Mouse (Mus musculus): Measurements from ENCODE around the gene Plac9a. TPM values are rescaled to one million over a fixed set of nuclear protein-coding genes. Genes with fewer than 3 reads are reported as not detected.
A peak's percentile ranks its signal among the peaks of the same experiment; 100 is the strongest.
"Not testable (repeated sequence)": the region's sequence is repeated elsewhere in the genome, so short reads cannot be mapped to it uniquely, and the experiment has no call there.

Gene Plac9a
- total RNA-seq, 2 experiments from 2014 or later: not detected

GRCm38 (mm10) chr14:25866832-25867231 lies 36.1 kb downstream of the Plac9a start:
- no peak for ATAC-seq (replicated peaks; ENCODE audit: low FRiP score, poor library complexity, severe bottlenecking)

- ATAC-seq (replicated peaks; ENCODE audit: low FRiP score, poor library complexity, severe bottlenecking): no peak
Measured at GRCm38 (mm10) chr14:25866384-25866783, 36.5 kb downstream of the Plac9a start.

DNA sequence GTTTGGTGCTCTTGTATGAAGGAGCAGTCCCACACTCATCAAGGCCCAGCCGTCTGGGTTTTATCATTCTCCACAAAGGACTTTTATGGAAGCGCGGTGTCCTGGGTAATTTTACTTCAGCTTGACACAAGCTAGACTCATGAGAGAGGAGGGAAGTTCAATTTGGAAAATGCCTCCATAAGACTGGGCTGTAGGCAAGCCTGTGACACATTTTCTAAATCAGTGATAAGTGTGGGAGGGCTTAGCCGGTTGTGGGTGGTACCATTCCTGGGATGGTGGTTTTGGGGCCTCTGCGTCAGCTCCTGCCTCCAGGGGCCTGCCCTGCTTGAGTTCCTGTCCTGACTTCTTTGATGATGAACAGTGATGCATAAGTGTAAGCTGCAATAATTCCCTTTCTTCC lies 37.6 kb downstream of the Plac9a start:
- no peak for ATAC-seq (replicated peaks; ENCODE audit: low FRiP score, poor library complexity, severe bottlenecking)

DNA sequence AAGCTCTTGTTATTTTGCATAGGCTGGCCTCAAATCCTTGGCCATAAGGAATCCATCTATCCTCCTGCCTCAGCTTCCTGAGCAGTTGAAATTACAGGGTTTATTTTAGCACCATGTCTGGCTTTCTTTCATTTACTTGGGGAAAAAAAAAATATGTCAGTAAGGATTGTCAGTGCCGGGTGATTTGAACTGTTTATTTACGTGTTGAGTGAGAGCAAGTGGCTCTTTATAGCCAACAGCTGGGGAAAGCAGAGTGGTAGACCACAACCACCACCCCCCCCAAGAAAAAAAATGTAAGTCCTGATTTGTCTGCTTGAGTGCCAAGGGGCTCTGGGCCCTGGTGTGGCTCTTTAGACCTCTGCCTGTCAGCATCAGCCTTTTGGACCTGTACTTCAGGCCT lies 39.2 kb downstream of the Plac9a start:
- no peak for ATAC-seq (replicated peaks; ENCODE audit: low FRiP score, poor library complexity, severe bottlenecking)

DNA sequence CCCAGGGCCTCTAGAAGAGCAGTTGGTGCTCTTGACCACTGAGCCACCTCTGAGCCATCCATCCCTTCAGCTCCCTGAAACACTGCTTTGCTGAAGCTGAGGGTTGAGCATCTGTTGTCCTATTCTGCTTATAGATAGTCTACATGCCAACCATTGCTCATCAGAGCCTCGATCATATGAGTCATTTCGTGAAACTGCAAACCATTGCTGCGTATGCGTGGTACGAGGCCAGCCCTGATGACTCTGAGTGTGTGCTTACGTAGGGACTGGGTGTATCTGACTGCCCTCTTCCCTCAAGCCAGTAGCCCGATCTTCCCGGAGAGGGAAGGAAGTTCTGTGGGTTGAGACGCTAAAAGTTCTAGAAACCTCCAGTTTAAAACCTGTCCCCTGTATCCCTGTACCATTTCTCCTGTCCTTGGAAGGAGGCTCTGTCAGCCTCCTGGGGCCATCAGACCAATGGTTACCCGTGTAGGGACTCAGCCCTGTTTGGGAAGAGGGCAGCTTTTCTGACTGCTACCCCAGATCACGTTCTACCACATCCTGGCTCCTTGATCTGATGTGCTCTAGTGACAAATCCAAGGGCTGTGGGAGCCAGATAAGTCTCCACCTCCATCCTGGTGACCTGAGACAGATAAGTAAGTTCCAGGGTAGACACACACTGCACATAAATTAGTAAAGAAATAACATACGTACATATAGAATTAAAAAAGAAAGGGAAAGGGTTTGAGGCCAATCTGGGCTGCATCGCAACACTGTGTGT lies 40.9 kb downstream of the Plac9a start:
- peak; percentile 81 for ATAC-seq (replicated peaks; ENCODE audit: low FRiP score, poor library complexity, severe bottlenecking)

DNA sequence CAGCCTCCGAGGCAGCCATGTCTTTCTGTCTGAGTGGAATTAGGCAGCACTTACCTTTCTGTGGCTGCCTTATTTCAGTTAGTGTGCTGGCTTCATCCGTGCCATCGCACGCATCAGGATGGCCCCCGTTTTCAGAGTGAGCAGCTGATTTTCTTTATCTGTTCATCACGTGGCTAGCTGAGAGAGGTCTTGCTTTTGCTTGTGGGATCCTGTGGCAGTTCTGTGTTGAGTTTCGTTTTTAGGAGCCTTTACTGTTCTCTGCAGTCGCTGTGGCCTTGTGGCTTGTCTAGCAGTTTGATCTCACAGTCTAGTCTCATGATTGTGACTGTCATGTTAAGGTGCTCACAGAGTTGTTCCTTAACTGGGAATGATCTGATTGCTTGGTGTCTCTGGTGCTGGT lies 45.0 kb downstream of the Plac9a start:
- ATAC-seq (replicated peaks; ENCODE audit: low FRiP score, poor library complexity, severe bottlenecking): no peak

DNA sequence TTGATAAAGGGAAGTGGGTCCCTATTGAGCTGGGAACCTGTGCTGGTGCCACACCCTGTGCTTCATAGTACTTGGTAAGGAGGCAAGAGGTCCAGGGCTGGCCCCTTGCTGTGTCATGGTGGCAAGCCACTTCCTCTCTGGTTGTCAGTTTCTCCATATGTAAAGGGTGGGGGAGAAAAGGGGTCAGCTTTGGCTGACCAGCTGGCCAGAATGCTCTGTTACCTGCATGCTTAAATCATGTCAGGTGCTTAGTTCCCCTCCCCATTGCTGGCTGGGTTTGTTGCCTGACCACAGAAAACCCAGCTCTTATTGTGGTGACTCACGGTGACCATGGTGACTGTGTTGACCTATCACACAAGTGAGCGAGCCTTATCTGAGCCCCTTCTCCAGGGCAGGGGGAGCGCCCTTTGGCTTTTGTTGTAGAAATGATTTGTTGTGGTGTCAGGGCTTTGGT lies 45.7 kb downstream of the Plac9a start:
- no peak for ATAC-seq (replicated peaks; ENCODE audit: low FRiP score, poor library complexity, severe bottlenecking)

GRCm38 (mm10) chr14:25855241-25855885 lies 47.5 kb downstream of the Plac9a start:
- ATAC-seq (replicated peaks; ENCODE audit: low FRiP score, poor library complexity, severe bottlenecking): peak; percentile 65

DNA sequence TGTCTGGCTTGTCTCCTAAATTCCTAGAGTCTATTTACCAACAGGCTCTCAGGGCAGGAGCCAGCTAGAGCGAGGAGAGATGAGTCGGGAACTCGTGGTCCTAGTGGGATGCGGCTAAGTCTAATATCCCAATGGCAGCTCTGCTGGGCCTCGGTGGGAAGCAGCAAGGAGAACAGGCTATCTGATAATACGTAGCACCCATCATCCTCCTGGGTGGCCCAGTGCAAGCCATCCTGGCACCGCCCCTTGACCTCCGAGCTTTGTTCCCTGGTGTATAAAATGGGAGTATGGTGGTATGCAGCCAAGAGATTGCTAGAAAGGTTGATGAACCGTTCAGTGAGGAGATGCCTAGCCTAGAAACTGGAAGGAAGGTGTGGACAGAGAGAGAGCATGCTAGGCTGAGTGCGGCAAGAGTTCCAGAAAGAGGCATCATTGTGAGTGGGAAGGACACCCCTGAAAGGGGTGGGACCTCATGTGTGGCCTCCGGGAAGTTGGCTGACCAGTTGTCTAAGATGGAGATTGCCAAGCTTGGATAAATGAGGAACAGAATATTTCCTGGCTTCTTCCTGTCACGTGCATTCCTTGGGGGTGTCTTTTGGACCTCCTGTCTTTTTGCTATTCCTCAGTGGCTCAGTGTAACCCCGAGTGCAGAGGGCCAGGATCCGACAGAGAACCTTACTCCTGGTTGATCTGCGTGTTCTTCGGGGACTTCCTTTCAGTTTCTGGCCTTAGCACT lies 49.0 kb downstream of the Plac9a start:
- no peak for ATAC-seq (replicated peaks; ENCODE audit: low FRiP score, poor library complexity, severe bottlenecking)

DNA sequence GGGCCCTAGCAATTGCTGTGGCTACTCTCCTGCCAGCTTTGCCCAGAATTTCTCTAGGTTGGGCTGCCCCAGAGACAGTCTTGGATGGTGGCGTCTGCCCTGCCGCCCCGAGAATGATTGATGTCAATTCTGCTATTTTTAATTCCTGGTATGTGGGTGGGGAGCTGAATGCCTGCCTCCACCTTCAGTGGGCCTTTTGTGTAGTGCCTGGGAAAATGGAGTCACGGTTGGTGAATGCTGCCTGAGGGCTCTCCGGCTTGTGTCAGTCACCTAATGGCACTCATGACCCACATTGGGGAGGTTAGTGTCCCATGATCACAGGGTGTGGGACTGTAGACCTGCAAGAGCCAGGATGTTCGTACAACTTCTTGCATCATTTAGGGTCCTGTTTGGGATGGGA lies 49.6 kb downstream of the Plac9a start:
- ATAC-seq (replicated peaks; ENCODE audit: low FRiP score, poor library complexity, severe bottlenecking): no peak

- ATAC-seq (replicated peaks; ENCODE audit: low FRiP score, poor library complexity, severe bottlenecking): no peak
Measured at GRCm38 (mm10) chr14:25852121-25852561, 50.8 kb downstream of the Plac9a start.

- ATAC-seq (replicated peaks; ENCODE audit: low FRiP score, poor library complexity, severe bottlenecking): no peak
Measured at GRCm38 (mm10) chr14:25851189-25851588, 51.7 kb downstream of the Plac9a start.

DNA sequence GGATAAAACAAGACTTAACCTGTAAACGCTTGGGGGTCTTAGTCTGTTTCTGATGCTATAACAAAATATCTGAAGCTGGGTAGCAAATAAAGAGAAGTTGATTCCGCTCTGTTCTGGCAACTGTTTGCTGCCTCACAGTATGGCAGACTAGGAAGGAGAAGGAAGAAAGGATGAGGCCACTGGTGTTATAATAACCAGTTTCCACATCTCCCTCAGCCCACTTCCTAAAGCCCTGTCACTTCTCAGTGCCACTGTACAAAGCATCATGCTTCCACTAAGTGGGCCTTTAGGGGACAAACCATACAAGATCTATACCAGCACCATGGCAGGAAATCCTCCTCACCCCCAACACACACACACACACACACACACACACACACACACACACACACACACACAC lies 52.5 kb downstream of the Plac9a start:
- no peak for ATAC-seq (replicated peaks; ENCODE audit: low FRiP score, poor library complexity, severe bottlenecking)

- not testable (repeated sequence) for ATAC-seq (replicated peaks; ENCODE audit: low FRiP score, poor library complexity, severe bottlenecking)
Measured at GRCm38 (mm10) chr14:25848708-25849107, 54.2 kb downstream of the Plac9a start.

DNA sequence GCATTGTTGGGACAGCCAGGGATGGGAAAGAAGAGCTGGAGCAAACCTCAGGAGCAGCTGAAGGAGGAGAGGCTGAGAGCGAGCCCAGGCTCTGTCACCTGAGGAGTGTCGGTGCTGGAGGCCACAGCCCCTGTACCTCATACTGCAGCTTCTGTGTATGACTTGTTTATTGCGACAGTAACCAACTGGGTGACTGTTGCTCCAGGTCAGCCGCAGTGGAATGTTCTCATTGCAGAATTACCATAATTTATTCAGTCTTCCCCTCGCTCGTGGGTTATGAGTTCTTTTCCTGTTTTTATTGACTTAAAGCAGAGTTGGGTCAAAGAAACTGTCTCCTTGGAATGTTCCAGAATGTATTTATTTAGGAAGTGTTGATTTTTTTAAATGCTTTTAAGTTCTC lies 54.7 kb downstream of the Plac9a start:
- ATAC-seq (replicated peaks; ENCODE audit: low FRiP score, poor library complexity, severe bottlenecking): no peak

DNA sequence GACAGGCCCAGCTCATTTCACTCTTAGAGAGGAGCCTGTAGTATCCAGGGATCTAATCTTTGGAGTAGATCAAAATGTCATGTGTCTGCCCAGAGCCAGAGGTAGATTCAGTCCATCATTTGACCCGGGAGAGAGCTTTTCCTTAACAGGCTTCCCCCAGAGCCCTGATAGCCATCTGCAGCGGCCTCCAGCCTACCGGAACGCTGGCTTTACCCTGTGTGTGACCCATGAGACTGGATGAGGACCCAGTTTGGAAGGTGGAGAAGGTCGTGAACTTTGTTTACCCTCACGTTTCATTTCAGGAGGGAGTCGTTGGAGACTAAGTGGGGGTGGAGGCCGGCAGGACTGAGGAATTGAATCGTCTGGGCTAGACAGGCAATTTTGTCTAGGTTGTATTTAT lies 55.2 kb downstream of the Plac9a start:
- ATAC-seq (replicated peaks; ENCODE audit: low FRiP score, poor library complexity, severe bottlenecking): no peak

DNA sequence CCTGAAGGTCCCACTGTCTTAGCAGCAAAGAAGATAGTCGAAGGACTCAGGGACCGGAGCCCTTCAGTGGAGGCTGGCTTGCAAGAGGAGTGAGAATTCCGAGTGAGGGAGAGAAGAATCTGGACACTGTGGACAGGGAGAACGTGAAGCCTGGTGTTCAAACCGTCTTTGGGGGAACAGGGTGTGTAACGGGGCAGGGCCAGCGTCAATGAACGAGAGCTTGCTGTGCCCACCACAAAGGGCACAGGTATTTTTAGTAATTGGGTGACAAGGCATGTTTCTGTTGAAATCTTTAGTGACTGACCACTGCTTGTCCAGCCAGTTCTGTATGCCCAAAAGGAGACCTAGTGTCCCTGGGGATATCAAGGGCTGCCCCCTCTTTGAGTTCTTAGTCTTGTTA lies 56.4 kb downstream of the Plac9a start:
- no peak for ATAC-seq (replicated peaks; ENCODE audit: low FRiP score, poor library complexity, severe bottlenecking)

GRCm38 (mm10) chr14:25845832-25846383 lies 57.0 kb downstream of the Plac9a start:
- no peak for ATAC-seq (replicated peaks; ENCODE audit: low FRiP score, poor library complexity, severe bottlenecking)

GRCm38 (mm10) chr14:25844372-25844771 lies 58.5 kb downstream of the Plac9a start:
- no peak for ATAC-seq (replicated peaks; ENCODE audit: low FRiP score, poor library complexity, severe bottlenecking)

- ATAC-seq (replicated peaks; ENCODE audit: low FRiP score, poor library complexity, severe bottlenecking): peak; percentile 41
Measured at GRCm38 (mm10) chr14:25842688-25843003, 60.3 kb downstream of the Plac9a start.
